Mouse (Mus musculus) spleen, adult 2 months (tissue): ENCODE results near the gene Thsd4.

Experiments
- CTCF ChIP-seq: fragments of 200-500 bp; IDR thresholded peaks from 2 replicates; pipeline ENCODE4 v1.5.1; 2011; ENCODE audit warnings: mild to moderate bottlenecking, inconsistent platforms; ENCODE audit not compliant: insufficient read depth, insufficient read length, insufficient replicate concordance; ENCODE audit errors: extremely low read depth
- POLR2A ChIP-seq: fragments of 200-500 bp; IDR thresholded peaks from 2 replicates; pipeline ENCODE4 v1.6.1; 2011; ENCODE audit warnings: low read depth, low read length, inconsistent platforms

GRCm38 (mm10) chr9:60281281-60281680, 240.6 kb downstream of the Thsd4 start:
- TF ChIP-seq CTCF: no peak
- TF ChIP-seq POLR2A: no peak
